Mouse (Mus musculus) duodenum, adult 2 months (tissue): ENCODE data around the gene Vmn1r178. TPM values are rescaled to one million over a fixed set of nuclear protein-coding genes. Genes with fewer than 3 reads are reported as not detected.

Experiments
- polyA plus RNA-seq: library from polyadenylated mRNA; depleted of rRNA; stranded (reverse); fragments of >200 nt; gene quantifications from 2 replicates; pipeline ENCODE4 v1.2.3, GENCODE M21; 2012; ENCODE audit warnings: low replicate concordance; rRNA removed

Gene Vmn1r178
- polyA plus RNA-seq: not detected in 2 replicates

GRCm38 (mm10) chr7:23891709-23892108 is at the start of gene Vmn1r178:
TSS of gene Vmn1r178 (plus strand) at chr7:23892009.

GRCm38 (mm10) chr7:23866349-23866748 is 25.5 kb upstream of the Vmn1r178 start, which contains the start of gene Vmn1r177:
TSS of gene Vmn1r177 (minus strand) at chr7:23866449.

GRCm38 (mm10) chr7:23926678-23927077 is 34.9 kb downstream of the Vmn1r178 start, which contains the start of gene Vmn1r179:
TSS of gene Vmn1r179 (plus strand) at chr7:23926978.

Other genes with a start within 250 kb of the Vmn1r178 start
- not detected in 2 replicates for gene Vmn1r172, start 233.7 kb upstream of the Vmn1r178 start, polyA plus RNA-seq
- gene Vmn1r173, start 191.3 kb upstream of the Vmn1r178 start, polyA plus RNA-seq: not detected in 2 replicates
- not detected in 2 replicates for gene Vmn1r174, start 139.7 kb upstream of the Vmn1r178 start, polyA plus RNA-seq
- gene Vmn1r175, start 81.4 kb upstream of the Vmn1r178 start, polyA plus RNA-seq: not detected in 2 replicates
- gene Vmn1r176, start 54.6 kb upstream of the Vmn1r178 start, polyA plus RNA-seq: not detected in 2 replicates
- not detected in 2 replicates for gene Vmn1r177, start 25.6 kb upstream of the Vmn1r178 start, polyA plus RNA-seq
- not detected in 2 replicates for gene Vmn1r179, start 35.0 kb downstream of the Vmn1r178 start, polyA plus RNA-seq
- not detected in 2 replicates for gene Vmn1r180, start 58.6 kb downstream of the Vmn1r178 start, polyA plus RNA-seq
- gene Vmn1r181, start 82.6 kb downstream of the Vmn1r178 start, polyA plus RNA-seq: not detected in 2 replicates
- not detected in 2 replicates for gene V1rd19, start 109.7 kb downstream of the Vmn1r178 start, polyA plus RNA-seq
- gene Vmn1r183, start 161.2 kb downstream of the Vmn1r178 start, polyA plus RNA-seq: not detected in 2 replicates
- gene Zfp180, start 189.9 kb downstream of the Vmn1r178 start, polyA plus RNA-seq: 2.8 and 4.6 TPM in 2 replicates
- gene Zfp112, start 220.3 kb downstream of the Vmn1r178 start, polyA plus RNA-seq: 0.46 and 1.2 TPM in 2 replicates
- 1.8 and 2.4 TPM in 2 replicates for gene Zfp235, start 242.2 kb downstream of the Vmn1r178 start, polyA plus RNA-seq